Mouse (Mus musculus) megakaryocyte, embryonic 14.5 days (primary cell): ENCODE measurements around the gene Ddx41.

Experiments
- FLI1 ChIP-seq: IDR thresholded peaks from 2 replicates; pipeline ENCODE4 v1.6.1; 2012; ENCODE audit warnings: low read length, inconsistent platforms, mixed read lengths
- GATA1 ChIP-seq: IDR thresholded peaks from 3 replicates; pipeline ENCODE4 v1.6.1; 2012; ENCODE audit warnings: mixed read lengths, low read length, inconsistent platforms, borderline replicate concordance

DNA sequence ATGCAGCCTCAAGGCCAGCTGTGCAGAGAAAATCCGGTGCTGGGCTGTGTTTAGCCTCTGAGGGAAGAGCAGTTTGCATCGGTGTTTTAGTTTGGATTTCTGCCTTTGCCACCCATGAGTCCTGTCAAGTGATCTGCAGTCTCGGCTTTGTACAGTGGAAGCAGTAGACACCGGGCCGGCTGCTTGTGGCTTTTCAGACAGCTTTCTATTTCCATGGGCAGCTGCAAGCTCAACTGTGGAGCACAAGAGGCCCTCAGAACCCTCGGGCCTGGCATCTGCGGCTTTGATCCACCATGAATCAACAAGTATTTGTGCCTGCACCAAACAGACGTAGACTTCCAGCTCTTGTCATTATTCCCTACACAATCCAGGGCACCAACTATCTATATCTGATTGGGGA lies 34.1 kb downstream of the Ddx41 start:
- TF ChIP-seq GATA1 = no peak
- TF ChIP-seq FLI1 = no peak
